Mouse (Mus musculus): ENCODE measurements at regions not wholly inside any gene's neighbourhood (a gene's known extent, or its start where the extent isn't known, plus 50 kb on each side); places are given as distances from the start of the nearest gene placed in this dataset.

- peak overlapping the region; percentile 50 for H3K4me2 ChIP-seq (ENCODE audit: low read depth, low read length)
- WGBS: 53% methylated on average over 4 of the region's 4 CpGs
- H3K27me3 ChIP-seq (replicated peaks; ENCODE audit: control insufficient read depth, insufficient read depth, low read length): no peaks in the 10 kb centered on the region
- no peak overlapping the region for H3K4me3 ChIP-seq (ENCODE audit: low read depth, low read length)
- H3K4me1 ChIP-seq (ENCODE audit: control insufficient read depth, insufficient read depth, low read length): no peaks in the 10 kb centered on the region
- H3K36me3 ChIP-seq (ENCODE audit: control insufficient read depth, insufficient read depth, low read length): no peaks in the 10 kb centered on the region
- H3K27ac ChIP-seq (replicated peaks; ENCODE audit: low read depth, low read length): no peak overlapping the region
- no peaks in the 10 kb centered on the region for H3K9me3 ChIP-seq (ENCODE audit: control insufficient read depth, low read length)
- no peak overlapping the region for H3K9ac ChIP-seq (ENCODE audit: low read depth, low read length)
- no peak for DNase-seq (ENCODE audit: low spot score)
- ATAC-seq (ENCODE audit: low read depth): no peak
Observed at GRCm38 (mm10) chr11:111582980-111583379, 517.0 kb downstream of the Kcnj2 start.

DNA sequence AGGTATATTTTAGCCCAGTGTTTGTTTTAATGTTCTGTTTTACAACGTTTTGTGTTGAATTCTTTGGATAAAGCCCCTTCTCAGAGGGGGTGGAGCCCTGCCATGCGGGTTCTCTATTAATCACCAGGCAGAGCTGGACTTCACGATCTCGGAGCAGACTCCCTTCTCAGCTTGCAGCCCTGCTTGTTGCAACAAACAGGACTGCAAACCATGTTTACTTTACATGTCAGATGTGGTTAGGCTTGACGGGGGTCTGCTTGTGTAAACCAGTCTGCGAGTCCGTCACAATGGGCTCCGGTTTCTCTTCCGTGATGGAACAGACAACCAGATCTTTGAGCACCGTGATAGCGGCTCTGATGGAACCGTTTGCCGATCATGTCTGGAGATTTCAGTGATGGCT, 517.6 kb downstream of the Kcnj2 start:
- ATAC-seq (ENCODE audit: low read depth) (no peak), DNase-seq (ENCODE audit: low spot score) (peak; percentile 64)
- H3K36me3 ChIP-seq (ENCODE audit: control insufficient read depth, insufficient read depth, low read length): no peaks in the 10 kb centered on the region
- no peaks in the 10 kb centered on the region for H3K4me1 ChIP-seq (ENCODE audit: control insufficient read depth, insufficient read depth, low read length)
- peak overlapping the region; percentile 23 for H3K4me3 ChIP-seq (ENCODE audit: low read depth, low read length)
- H3K4me2 ChIP-seq (ENCODE audit: low read depth, low read length): peak overlapping the region; percentile 50
- no peaks in the 10 kb centered on the region for H3K27me3 ChIP-seq (replicated peaks; ENCODE audit: control insufficient read depth, insufficient read depth, low read length)
- 34% methylated on average over 13 of the region's 13 CpGs for WGBS
- no peaks in the 10 kb centered on the region for H3K9me3 ChIP-seq (ENCODE audit: control insufficient read depth, low read length)
- H3K9ac ChIP-seq (ENCODE audit: low read depth, low read length): no peak overlapping the region; the same call in 1 of the 2 replicates
- no peak overlapping the region for H3K27ac ChIP-seq (replicated peaks; ENCODE audit: low read depth, low read length)

DNA sequence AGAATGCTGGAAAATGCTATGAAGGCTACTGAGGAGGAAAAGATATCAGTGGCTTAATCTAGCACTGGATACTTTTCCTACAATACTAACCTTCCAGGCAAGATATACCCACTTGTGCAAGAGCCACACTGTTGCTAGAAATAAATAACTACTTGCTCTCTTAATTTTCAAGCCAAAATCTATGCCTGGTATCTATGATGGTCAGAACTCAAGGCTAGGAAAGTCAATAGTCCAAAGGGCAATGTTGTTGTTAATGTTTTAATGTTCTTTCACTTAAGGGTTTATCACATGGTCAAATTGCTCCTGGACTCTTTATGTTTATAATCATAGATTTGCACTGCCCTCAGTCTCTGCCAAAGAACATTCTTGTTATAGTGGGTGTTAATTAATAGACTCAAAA, 533.5 kb downstream of the Kcnj2 start:
- Histone ChIP-seq H3K4me1 (ENCODE audit: control insufficient read depth, insufficient read depth, low read length) (no peaks in the 10 kb centered on the region), H3K27me3 (replicated peaks; ENCODE audit: control insufficient read depth, insufficient read depth, low read length) (no peaks in the 10 kb centered on the region), H3K36me3 (ENCODE audit: control insufficient read depth, insufficient read depth, low read length) (no peaks in the 10 kb centered on the region), H3K9me3 (ENCODE audit: control insufficient read depth, low read length) (no peaks in the 10 kb centered on the region), H3K4me2 (ENCODE audit: low read depth, low read length) (no peak overlapping the region), H3K4me3 (ENCODE audit: low read depth, low read length) (no peak overlapping the region), H3K9ac (ENCODE audit: low read depth, low read length) (no peak overlapping the region), H3K27ac (replicated peaks; ENCODE audit: low read depth, low read length) (no peak overlapping the region)
- no peak for ATAC-seq (ENCODE audit: low read depth)
- DNase-seq (ENCODE audit: low spot score): no peak

DNA sequence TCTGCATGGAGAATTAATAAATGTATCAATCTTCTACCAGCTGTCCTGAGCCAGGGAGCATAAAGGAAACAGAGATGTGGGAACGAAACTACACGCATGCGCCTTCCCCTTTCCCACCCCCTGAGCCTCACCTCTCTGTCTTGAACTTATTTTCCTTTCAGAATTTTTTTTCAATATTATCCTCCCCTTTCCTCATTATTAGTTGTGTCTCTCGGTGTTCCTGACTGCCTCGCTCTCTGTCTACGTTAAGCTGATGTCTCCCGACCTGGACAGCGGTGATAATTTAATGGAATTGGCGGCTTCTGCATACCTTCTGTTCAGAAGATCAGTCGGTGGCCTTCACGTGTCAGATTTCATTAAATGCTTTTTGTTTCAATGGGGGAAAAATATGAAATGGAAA, 539.2 kb downstream of the Kcnj2 start:
- Histone ChIP-seq H3K4me3 (ENCODE audit: low read depth, low read length) (peak overlapping the region; percentile 1; the same call in 1 of the 2 replicates), H3K9me3 (ENCODE audit: control insufficient read depth, low read length) (no peaks in the 10 kb centered on the region), H3K9ac (ENCODE audit: low read depth, low read length) (no peak overlapping the region), H3K27me3 (replicated peaks; ENCODE audit: control insufficient read depth, insufficient read depth, low read length) (no peaks in the 10 kb centered on the region), H3K27ac (replicated peaks; ENCODE audit: low read depth, low read length) (no peak overlapping the region), H3K4me2 (ENCODE audit: low read depth, low read length) (peak overlapping the region; percentile 21; the same call in 1 of the 2 replicates), H3K4me1 (ENCODE audit: control insufficient read depth, insufficient read depth, low read length) (no peaks in the 10 kb centered on the region), H3K36me3 (ENCODE audit: control insufficient read depth, insufficient read depth, low read length) (no peaks in the 10 kb centered on the region)
- DNase-seq (ENCODE audit: low spot score): no peak
- 62% methylated on average over 11 of the region's 11 CpGs for WGBS
- no peak for ATAC-seq (ENCODE audit: low read depth)

DNA sequence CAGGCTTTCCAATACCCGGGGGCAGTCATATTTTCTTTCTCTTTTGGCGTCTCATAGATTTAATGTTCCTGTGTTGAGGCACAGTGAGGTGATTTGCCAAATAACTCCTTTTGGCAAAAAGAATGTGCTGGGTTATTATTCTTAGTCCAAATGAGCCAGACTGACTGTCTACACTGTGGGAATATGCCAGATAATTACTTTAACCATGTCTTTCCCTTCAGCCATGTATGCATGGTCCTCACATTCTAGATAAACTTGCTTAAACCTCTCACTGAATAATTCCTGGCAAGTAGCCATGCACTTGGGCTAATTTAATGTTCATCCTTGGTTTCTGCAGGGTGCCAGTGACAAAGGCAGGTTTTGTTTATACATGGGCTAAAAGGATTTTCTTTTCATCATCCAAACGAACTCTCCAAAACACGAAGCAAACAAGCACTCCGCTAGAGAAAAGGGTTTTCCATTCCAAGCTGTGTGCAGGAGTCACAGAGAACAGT, 544.6 kb downstream of the Kcnj2 start:
- H3K36me3 ChIP-seq (ENCODE audit: control insufficient read depth, insufficient read depth, low read length): no peaks in the 10 kb centered on the region
- DNase-seq (ENCODE audit: low spot score) (peak; percentile 43), ATAC-seq (ENCODE audit: low read depth) (no peak)
- 47% methylated on average over 5 of the region's 5 CpGs for WGBS
- no peak overlapping the region for H3K27ac ChIP-seq (replicated peaks; ENCODE audit: low read depth, low read length)
- no peaks in the 10 kb centered on the region for H3K9me3 ChIP-seq (ENCODE audit: control insufficient read depth, low read length)
- no peaks in the 10 kb centered on the region for H3K27me3 ChIP-seq (replicated peaks; ENCODE audit: control insufficient read depth, insufficient read depth, low read length)
- no peak overlapping the region for H3K9ac ChIP-seq (ENCODE audit: low read depth, low read length)
- H3K4me3 ChIP-seq (ENCODE audit: low read depth, low read length): no peak overlapping the region
- no peaks in the 10 kb centered on the region for H3K4me1 ChIP-seq (ENCODE audit: control insufficient read depth, insufficient read depth, low read length)
- no peak overlapping the region for H3K4me2 ChIP-seq (ENCODE audit: low read depth, low read length)

DNA sequence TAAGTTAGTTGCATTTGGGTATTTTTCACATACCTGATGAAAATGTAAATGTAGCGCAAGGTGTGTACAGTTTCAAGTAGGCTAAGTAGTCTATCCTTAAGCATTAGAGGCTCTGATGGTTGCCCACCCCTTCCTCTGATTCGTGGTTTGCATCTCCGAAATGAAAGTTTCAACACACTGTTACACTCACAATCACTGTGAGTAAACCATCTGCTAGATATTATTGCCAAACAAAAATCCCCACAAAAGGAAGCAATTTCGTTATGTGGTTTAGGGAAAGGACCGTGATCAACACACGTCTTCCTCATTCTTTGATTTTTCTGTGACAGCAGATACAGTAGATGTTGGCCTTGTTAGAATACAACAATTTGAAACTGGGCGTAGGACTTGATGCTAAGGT, 577.6 kb downstream of the Kcnj2 start:
- DNase-seq (ENCODE audit: low spot score) (no peak), ATAC-seq (ENCODE audit: low read depth) (no peak)
- 66% methylated on average over 7 of the region's 7 CpGs for WGBS
- Histone ChIP-seq H3K4me2 (ENCODE audit: low read depth, low read length) (no peak overlapping the region), H3K27me3 (replicated peaks; ENCODE audit: control insufficient read depth, insufficient read depth, low read length) (no peaks in the 10 kb centered on the region), H3K4me1 (ENCODE audit: control insufficient read depth, insufficient read depth, low read length) (no peaks in the 10 kb centered on the region), H3K9ac (ENCODE audit: low read depth, low read length) (no peak overlapping the region), H3K9me3 (ENCODE audit: control insufficient read depth, low read length) (no peaks in the 10 kb centered on the region), H3K4me3 (ENCODE audit: low read depth, low read length) (no peak overlapping the region), H3K36me3 (ENCODE audit: control insufficient read depth, insufficient read depth, low read length) (no peaks in the 10 kb centered on the region), H3K27ac (replicated peaks; ENCODE audit: low read depth, low read length) (no peak overlapping the region)

GRCm38 (mm10) chr11:111652882-111653281, 586.9 kb downstream of the Kcnj2 start:
- 0 out of 2 replicates have a peak, but pooled peaks cover 10% of the 10 kb centered on the region for H3K27me3 ChIP-seq (replicated peaks; ENCODE audit: control insufficient read depth, insufficient read depth, low read length)
- ATAC-seq (ENCODE audit: low read depth) (no peak), DNase-seq (ENCODE audit: low spot score) (peak; percentile 53)
- H3K4me2 ChIP-seq (ENCODE audit: low read depth, low read length): no peak overlapping the region
- no peak overlapping the region for H3K4me3 ChIP-seq (ENCODE audit: low read depth, low read length)
- H3K36me3 ChIP-seq (ENCODE audit: control insufficient read depth, insufficient read depth, low read length): no peaks in the 10 kb centered on the region
- 32% methylated on average over 3 of the region's 3 CpGs for WGBS
- H3K9ac ChIP-seq (ENCODE audit: low read depth, low read length): no peak overlapping the region
- H3K9me3 ChIP-seq (ENCODE audit: control insufficient read depth, low read length): 0 out of 2 replicates have a peak, but pooled peaks cover 6% of the 10 kb centered on the region
- no peak overlapping the region for H3K27ac ChIP-seq (replicated peaks; ENCODE audit: low read depth, low read length)
- H3K4me1 ChIP-seq (ENCODE audit: control insufficient read depth, insufficient read depth, low read length): no peaks in the 10 kb centered on the region

GRCm38 (mm10) chr11:111657778-111658177, 591.8 kb downstream of the Kcnj2 start:
- Histone ChIP-seq H3K27me3 (replicated peaks; ENCODE audit: control insufficient read depth, insufficient read depth, low read length) (0 out of 2 replicates have a peak, but pooled peaks cover 2% of the 10 kb centered on the region), H3K27ac (replicated peaks; ENCODE audit: low read depth, low read length) (no peak overlapping the region), H3K4me1 (ENCODE audit: control insufficient read depth, insufficient read depth, low read length) (no peaks in the 10 kb centered on the region), H3K9ac (ENCODE audit: low read depth, low read length) (no peak overlapping the region), H3K9me3 (ENCODE audit: control insufficient read depth, low read length) (0 out of 2 replicates have a peak, but pooled peaks cover 6% of the 10 kb centered on the region), H3K36me3 (ENCODE audit: control insufficient read depth, insufficient read depth, low read length) (no peaks in the 10 kb centered on the region), H3K4me2 (ENCODE audit: low read depth, low read length) (no peak overlapping the region), H3K4me3 (ENCODE audit: low read depth, low read length) (no peak overlapping the region)
- no peak for ATAC-seq (ENCODE audit: low read depth)
- WGBS: 94% methylated on average over 9 of the region's 9 CpGs
- no peak for DNase-seq (ENCODE audit: low spot score)
